Mouse (Mus musculus) cerebellum, postnatal 4 days (tissue): ENCODE results near the gene Adam3.

Source experiments
- DNase-seq, 2 experiments: peaks; one replicate each; pipeline ENCODE4 v3.0.0; 2022; ENCODE audit warnings: low spot score in 2 of 2, mixed read lengths in 1 of 2

Adam3 gene

DNA sequence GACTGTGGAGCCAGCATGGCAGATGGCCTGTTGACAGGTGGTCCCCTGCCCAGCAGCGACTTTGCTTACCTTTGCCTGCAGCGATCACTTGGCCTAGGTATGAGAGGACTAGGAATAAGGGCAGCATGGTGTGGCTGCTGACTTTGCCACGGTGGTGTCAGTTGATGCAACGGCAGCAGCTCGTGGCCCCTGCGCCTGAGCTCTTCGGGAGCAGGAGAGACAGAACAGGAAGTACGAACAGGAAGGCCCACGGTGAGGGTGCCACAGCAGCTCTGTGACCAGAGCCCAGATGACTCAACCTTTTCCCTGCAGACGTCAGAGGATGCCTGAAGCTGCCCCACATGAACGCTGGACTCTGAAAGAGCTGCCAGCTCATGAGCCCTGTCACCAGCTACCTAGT is at the start of gene Adam3:
Gene Adam3, minus strand, starts transcription at position 223 of the 400 bp plus-strand sequence.
- DNase-seq = no peak

DNA sequence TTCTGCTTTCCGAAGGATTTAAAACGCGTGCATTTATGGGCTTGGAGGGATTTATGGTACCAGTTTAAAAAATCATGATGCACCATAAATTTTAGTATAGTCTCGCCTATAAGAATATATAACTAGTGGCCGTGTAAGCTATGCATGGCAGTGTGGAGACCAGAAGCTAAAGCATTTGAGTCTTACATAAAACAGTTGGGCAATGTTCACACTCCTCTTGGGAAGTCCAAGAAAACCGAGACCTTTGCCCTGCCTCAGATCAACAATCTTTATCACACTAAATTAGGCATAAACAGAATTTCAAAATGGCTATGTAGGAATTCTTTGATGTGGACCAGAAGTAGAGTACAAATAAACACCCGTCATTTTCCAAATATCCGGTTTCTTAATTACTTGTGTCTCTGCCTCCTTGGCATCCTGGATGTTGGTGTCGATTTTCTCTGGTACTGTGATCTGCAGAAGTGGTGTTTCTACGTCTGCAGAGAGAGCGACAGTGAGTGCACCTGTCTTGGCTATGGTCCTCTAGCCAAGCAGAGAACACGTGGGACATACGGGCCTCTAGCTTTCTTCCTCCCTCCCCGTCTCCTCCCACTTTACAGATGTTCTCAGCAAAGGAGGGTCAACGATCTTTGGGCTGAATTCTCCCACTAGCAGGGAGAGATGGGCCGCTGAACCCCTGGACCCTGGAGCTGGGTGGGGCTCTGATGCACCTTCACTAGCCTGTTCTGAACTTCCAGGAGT is 596 bp downstream of the Adam3 start:
- DNase-seq = no peak
